Mouse (Mus musculus): ENCODE measurements around the gene Prepl. TPM values are rescaled to one million over a fixed set of nuclear protein-coding genes. Genes with fewer than 3 reads are reported as not detected.

The Prepl gene
- polyA plus RNA-seq (2014; fragmentation: Illumina TruSeq; extraction: RNeasy Lipid Tissue Mini Kit (QIAGEN cat#74804); ENCODE audit: low read depth, low replicate concordance), result 77.4 TPM

DNA sequence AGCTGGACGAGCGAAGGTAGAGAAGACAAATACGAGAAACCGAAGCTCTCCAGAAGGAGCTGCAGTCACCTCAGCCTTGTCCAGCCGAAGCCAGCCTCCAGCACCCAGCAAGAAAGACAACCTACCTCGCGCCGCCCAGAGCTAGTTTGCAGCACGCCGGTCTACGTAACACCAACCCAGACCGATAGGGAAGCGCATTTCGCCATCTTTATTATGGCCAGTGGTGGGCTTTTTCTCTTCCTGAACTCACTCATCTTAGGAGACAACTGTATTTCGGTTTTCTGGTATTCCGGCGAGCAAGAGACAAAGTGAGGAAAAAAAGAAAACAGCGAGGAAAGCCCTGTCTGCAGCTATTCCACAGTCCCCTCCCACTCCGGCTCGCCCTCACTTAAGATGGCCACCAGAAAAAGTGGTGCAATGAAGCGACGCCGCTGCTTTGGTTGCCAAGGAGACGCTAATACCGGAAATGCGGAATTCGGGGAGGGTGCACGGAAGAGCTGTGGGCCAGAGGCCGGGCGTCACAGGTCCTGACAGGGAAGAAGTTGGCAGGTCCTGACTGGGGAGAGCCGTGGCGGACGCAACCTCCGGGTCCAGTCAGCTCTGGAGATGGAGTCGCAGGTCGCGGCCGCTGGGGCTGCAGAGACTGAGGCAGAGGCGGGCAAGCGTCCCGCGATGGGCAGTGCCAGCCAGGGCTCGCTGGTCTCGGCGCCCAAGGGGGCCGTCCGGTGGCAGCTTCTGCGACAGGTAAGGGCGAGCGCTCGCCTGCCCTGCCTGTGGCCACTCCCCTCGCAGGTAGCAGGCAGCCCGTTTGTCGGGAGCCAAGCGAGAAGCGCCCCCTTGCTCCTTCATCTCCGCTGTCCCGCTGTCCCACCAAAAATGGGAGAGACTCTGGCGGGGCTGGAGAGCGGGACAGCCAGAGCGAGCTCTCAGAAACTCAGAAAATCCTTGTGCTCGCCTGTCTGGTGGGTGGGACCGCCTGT, at the start of gene Prepl, which contains the start of gene Camkmt:
Gene Prepl, minus strand, starts transcription at position 122 of the 980 bp plus-strand sequence.
Gene Camkmt, plus strand, starts transcription at position 433 of the 980 bp plus-strand sequence.

GRCm38 (mm10) chr17:85028093-85028739, 61.8 kb downstream of the Prepl start, which contains the start of gene Slc3a1:
Gene Slc3a1, plus strand, starts transcription at chr17:85028376.

Other genes with a start within 250 kb of the Prepl start
- 114 TPM for gene Ppm1b, start 133.5 kb downstream of the Prepl start, polyA plus RNA-seq (2014; fragmentation: Illumina TruSeq; extraction: RNeasy Lipid Tissue Mini Kit (QIAGEN cat#74804); ENCODE audit: low read depth, low replicate concordance)
- not detected for gene Slc3a1, start 61.9 kb downstream of the Prepl start, polyA plus RNA-seq (2014; fragmentation: Illumina TruSeq; extraction: RNeasy Lipid Tissue Mini Kit (QIAGEN cat#74804); ENCODE audit: low read depth, low replicate concordance)
- 1.7 TPM for gene Camkmt, start 311 bp upstream of the Prepl start, polyA plus RNA-seq (2014; fragmentation: Illumina TruSeq; extraction: RNeasy Lipid Tissue Mini Kit (QIAGEN cat#74804); ENCODE audit: low read depth, low replicate concordance)